Mouse (Mus musculus) liver, adult 2 months (tissue): ENCODE measurements around the gene Slc38a10.

Experiments used
- CTCF ChIP-seq: fragments of 200-500 bp; IDR thresholded peaks from 2 replicates; pipeline ENCODE4 v1.5.1; 2011; ENCODE audit warnings: low read depth, low read length, control low read depth
- POLR2A ChIP-seq: fragments of 200-500 bp; IDR thresholded peaks from 2 replicates; pipeline ENCODE4 v1.6.1; 2011; ENCODE audit warnings: low read length, control low read depth; ENCODE audit not compliant: insufficient read depth; ENCODE audit errors: extremely low read depth

GRCm38 (mm10) chr11:120186145-120186740, 35.1 kb upstream of the Slc38a10 start:
- no peak for TF ChIP-seq POLR2A
- TF ChIP-seq CTCF, result no peak
